Mouse (Mus musculus): ENCODE measurements around the gene Serping1.
"Not testable (repeated sequence)": the region's sequence is repeated elsewhere in the genome, so short reads cannot be mapped to it uniquely, and the experiment has no call there.

The Serping1 gene

GRCm38 (mm10) chr2:84775241-84775640 lies at the start of gene Serping1:
TSS of gene Serping1 (minus strand) at chr2:84775444.
- DNase-seq (ENCODE audit: low read depth, low spot score): no peak

DNA sequence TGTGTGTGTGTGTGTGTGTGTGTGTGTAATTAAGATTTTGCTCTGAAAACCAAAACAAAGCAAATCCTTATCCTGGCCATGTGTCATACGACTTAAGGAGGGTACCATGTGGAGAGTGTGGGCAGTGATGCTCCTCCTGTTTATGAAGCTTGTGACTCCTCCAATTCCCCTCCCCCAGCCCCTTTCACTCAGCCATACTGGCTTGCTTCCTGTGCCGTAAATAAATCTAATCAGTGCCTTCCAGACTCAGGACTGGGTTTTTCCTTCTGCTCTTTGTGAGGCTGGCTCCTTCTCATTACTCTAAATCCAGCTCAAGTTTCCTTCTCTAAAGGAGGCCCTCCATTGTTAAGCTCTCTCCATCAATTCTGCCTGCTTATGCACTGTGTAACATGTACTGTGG lies 48.0 kb upstream of the Serping1 start:
- DNase-seq (ENCODE audit: low read depth, low spot score): no peak

DNA sequence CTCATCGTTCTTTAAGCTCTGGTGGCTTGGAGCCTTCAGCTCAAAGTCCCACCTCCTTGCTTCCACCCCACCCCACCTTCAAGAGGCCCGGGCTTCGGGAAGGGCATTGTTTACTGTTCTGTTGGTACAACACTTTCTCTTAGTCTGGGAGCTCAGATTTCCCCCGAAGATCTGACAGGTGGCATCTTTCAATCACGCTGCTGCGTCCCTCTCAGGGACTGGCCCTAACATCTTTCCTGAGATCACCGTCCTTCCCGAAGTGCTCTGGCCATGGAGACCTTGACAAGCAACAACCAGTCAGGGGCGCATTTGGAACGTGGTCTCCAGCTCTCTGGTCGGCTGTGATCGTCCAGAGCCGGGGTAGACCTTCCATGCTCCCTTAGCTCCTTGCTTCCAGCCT lies 47.3 kb upstream of the Serping1 start, which contains the start of gene Smtnl1:
TSS of gene Smtnl1 (minus strand) at position 101 of the 400 bp plus-strand sequence.
- DNase-seq (ENCODE audit: low read depth, low spot score): no peak

- DNase-seq (ENCODE audit: low read depth, low spot score): peak; percentile 71
These were observed 44.6 kb upstream of the Serping1 start for GRCm38 (mm10) chr2:84819861-84820260.

- no peak for DNase-seq (ENCODE audit: low read depth, low spot score)
These were observed 37.4 kb upstream of the Serping1 start for GRCm38 (mm10) chr2:84812676-84813075.

DNA sequence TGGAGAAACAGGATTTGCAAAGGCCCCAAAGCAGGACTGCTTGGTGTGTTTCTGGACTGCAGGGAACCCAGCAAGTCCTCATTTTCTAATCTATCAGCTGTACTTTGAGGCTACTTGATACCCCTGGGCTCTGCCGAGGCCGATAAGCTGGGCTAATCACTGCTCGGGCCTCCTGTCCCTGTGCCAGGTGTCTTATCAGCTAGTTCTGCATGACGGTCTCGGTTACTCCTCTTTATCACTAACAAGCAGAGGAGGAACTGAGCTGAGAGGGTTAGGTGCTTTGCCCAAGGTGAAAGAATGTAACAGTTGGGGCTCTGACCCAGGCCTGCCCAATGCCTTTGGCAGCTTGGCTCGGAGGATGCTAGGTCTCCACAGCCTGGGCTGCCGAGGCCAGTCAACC lies 36.6 kb upstream of the Serping1 start:
- no peak for DNase-seq (ENCODE audit: low read depth, low spot score)

DNA sequence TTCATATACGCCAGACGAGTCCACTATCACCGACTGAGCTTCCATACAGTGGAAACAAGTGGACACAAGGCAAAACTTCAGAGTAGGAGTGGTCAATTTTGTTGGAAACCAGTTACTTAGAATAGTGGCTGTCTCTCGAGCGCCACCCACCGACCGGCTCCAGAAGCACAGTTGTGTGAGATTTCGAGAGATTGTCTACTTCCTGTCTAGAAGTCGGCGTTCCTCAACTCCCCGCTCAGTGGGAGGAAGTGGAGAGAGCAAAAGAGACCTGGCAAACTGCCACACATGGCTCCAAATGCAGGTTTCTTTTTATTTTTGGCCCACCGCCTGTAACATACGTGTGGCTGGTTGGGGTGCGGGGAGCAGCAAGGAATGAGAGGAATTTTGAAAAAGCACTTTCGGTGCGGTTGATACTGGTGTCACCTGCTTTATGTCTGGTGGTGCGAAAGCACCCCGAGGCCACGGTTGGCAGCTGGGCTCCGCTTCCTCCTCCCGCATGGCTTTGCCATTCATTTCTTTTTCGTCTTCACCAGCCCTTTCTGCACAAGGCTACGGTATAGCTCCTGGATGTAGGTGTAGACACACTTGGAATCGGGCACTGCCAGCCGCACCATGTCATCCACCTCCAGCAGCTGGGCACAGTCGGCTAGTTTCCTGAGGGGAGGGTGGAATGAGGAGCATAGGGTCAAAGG lies 35.8 kb upstream of the Serping1 start:
- DNase-seq (ENCODE audit: low read depth, low spot score): peak; percentile 79

- DNase-seq (ENCODE audit: low read depth, low spot score): no peak
These were observed 35.3 kb upstream of the Serping1 start for GRCm38 (mm10) chr2:84810526-84810885.

DNA sequence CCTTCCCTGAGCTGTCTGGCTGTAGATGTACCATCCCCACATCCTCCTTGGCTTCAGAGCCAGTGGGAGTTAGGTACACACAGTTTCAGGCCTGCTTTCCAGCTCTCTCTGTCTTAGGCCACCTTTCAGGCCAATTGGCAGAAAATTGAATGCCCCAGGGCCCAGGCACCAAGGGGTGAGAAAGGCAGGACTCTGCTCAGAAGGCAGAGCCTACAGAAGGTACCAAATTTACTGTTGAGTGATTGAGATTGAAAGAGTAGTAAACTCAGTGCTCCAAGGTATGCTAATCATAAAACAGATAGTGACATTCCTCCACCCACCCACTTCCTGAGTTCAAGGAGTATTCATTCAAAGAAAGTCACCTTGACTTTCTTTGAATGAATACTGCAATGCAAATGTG lies 34.1 kb upstream of the Serping1 start:
- no peak for DNase-seq (ENCODE audit: low read depth, low spot score)

DNA sequence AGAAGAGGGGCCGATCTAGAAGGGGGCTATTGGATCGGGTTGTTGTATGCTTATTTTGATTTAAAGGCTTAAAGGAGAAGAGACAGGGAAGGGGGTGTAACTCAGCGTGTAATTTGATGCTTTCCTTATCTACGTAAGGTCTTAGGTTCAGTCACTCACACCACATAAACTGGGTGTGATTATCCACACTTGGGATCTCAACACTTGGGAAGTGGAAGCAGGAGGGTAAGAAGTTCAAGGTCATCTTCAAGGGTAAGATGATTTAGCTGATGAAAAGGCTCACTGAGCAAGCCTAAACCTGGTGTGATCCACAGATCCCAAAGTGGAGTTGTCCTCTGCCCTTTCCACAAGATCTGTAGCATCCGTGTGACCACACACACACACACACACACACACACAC lies 31.3 kb upstream of the Serping1 start:
- DNase-seq (ENCODE audit: low read depth, low spot score): no peak

DNA sequence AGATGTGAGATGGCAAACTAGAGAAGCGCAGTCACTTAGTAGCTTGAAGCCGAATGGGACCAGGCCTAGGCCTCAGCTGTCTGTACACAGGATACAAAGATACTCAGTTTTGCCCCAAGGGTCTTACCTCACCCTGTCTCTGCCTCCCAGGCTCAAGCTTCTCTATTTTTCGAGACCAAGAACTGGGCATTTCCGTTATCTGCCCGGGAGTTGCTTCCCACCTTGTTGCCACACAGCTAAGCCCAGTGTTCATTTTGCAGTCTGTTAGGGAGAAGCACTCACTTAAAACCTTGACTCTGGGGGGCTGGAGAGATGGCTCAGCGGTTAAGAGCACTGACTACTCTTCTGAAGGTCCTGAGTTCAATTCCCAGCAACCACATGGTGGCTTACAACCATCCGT lies 28.7 kb upstream of the Serping1 start:
- DNase-seq (ENCODE audit: low read depth, low spot score): no peak

- DNase-seq (ENCODE audit: low read depth, low spot score): not testable (repeated sequence)
These were observed 26.0 kb upstream of the Serping1 start for GRCm38 (mm10) chr2:84801223-84801622.

GRCm38 (mm10) chr2:84800304-84800703 lies 25.1 kb upstream of the Serping1 start:
- DNase-seq (ENCODE audit: low read depth, low spot score): no peak

DNA sequence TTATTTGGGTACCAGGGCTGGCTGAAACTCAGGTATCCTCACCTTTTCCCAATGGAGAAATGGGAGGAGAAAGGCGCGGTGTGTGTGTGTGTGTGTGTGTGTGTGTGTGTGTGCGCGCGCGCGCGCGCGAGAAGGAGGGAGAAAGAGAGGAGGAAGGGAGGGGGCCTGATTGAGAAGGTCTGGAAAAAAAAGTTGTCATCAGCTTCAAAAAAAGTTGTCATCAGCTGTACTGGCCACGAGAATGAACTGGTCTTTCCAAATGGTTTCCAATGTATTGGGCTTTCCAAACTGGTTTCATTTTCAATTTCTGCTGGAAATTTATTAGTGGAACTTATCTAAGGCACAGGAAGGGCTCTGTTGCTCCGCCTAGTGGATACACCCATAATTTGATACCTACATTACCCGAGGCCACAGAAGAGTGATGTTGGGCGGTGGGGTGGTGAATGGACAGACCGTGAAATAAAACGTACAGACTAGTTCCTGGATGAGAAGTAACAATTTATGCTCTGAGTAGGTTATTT lies 23.9 kb upstream of the Serping1 start:
- DNase-seq (ENCODE audit: low read depth, low spot score): peak; percentile 58

- DNase-seq (ENCODE audit: low read depth, low spot score): peak; percentile 46
These were observed 23.3 kb upstream of the Serping1 start, which contains the start of gene Ube2l6 for GRCm38 (mm10) chr2:84798493-84798921. TSS of gene Ube2l6 (plus strand) at chr2:84798828.

GRCm38 (mm10) chr2:84797833-84798492 lies 22.7 kb upstream of the Serping1 start:
- DNase-seq (ENCODE audit: low read depth, low spot score): peak; percentile 72

- no peak for DNase-seq (ENCODE audit: low read depth, low spot score)
These were observed 18.6 kb upstream of the Serping1 start for GRCm38 (mm10) chr2:84793871-84794270.

DNA sequence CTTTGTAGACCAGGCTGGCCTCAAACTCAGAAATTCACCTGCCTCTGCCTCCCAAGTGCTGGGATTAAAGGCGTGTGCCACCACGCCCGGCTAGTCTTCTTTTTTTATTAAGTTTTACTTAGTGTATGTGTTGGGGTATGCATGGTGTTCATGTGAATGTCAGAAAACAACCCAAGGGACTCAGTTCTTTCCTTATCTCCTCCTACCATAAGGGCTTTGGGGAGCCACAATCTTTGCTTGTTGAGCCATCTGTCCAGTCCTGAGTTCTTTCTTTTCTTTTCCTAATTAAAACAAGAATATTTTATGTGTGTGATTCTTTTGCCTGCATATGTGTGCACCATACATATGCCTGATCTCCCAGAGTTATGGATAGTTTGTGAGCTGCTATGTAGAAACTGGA lies 17.9 kb upstream of the Serping1 start:
- DNase-seq (ENCODE audit: low read depth, low spot score): no peak

DNA sequence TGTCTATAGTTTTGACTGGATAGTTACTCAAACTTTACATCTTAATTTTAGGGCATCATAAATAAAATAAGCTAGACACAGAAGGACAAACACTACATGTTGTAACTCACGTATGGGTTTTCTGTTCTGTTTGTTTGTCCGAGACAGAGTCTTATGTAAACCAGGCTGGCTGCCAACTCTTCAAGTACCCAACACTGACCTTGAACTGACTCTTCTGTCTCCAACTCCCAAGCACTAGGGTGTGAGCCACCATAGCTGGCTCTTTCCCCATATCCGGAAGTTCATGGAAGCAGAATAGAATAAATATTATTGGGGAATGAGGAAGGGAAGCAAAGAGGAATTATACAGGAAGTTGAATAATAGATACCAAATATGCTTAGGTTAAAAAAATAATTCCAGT lies 17.3 kb upstream of the Serping1 start:
- no peak for DNase-seq (ENCODE audit: low read depth, low spot score)

DNA sequence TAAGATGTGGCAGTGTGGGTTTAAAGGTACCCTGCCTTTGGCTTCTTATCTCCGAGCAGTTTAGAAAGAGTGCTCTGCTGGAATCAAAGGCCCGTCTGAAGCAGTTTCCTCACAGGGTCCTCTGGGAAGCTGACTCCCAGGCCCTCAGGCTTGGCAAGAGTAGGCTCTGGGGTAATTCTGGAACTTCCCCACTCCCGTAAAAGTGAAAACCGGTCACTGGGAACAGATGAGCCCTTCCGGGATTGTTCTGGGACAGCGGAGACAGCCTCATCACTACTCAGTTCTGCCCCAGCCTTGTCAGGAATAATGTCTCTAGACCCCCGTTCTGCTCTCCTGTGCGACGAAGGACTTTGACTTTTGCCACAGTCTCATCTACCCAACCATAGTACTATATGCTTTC lies 15.2 kb upstream of the Serping1 start:
- DNase-seq (ENCODE audit: low read depth, low spot score): no peak

DNA sequence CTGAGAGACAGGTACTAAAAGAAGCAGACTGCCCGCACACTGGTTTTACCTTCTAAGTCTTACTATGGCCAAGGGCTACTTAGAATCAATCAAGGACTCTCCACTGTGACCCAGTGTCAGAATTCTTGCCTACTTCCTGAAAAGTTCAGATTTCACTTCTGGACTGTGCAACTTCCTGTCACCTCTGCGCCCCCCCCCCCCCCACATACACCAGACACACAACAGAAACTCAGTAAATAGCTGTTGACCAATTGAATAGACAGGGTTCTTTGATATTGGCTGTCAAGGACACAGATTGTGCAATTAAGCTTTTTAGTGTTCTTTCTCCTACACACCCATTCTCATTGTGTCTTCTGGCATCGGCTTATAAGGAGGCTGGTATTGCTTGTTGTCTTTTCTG lies 13.1 kb upstream of the Serping1 start:
- no peak for DNase-seq (ENCODE audit: low read depth, low spot score)

GRCm38 (mm10) chr2:84783840-84784566 lies 8.8 kb upstream of the Serping1 start:
- no peak for DNase-seq (ENCODE audit: low read depth, low spot score)
